Mouse (Mus musculus) neural tube, embryonic 11.5 days (tissue): ENCODE results near the gene Sae1. TPM values are rescaled to one million over a fixed set of nuclear protein-coding genes. Genes with fewer than 3 reads are reported as not detected.

Experiments
- ATAC-seq: fragments of 200-750 bp; cut with Nextera tagmentation; 2 replicates; pipeline ENCODE4 v1.8.0; 2017; ENCODE audit warnings: moderate number of reproducible peaks, mild to moderate bottlenecking, moderate TSS enrichment, moderate library complexity; ENCODE audit not compliant: insufficient read depth, low FRiP score, low TSS enrichment
- DNase-seq: peaks from one replicate; pipeline ENCODE4 v3.0.0-alpha.2; 2015; ENCODE audit warnings: low spot score
- H3K27ac ChIP-seq: fragments of 300-500 bp; sonication (generic); 2 replicates; pipeline ENCODE4 v1.5.1; 2014; ENCODE audit warnings: low read depth, mild to moderate bottlenecking, low read length
- H3K27me3 ChIP-seq: fragments of 300-500 bp; sonication (generic); 2 replicates; pipeline ENCODE4 v1.6.1; 2014; ENCODE audit warnings: mild to moderate bottlenecking, low read length, mixed read lengths; ENCODE audit not compliant: control insufficient read depth, insufficient read depth
- H3K36me3 ChIP-seq: fragments of 300-500 bp; sonication (generic); 2 replicates; pipeline ENCODE4 v1.6.1; 2014; ENCODE audit warnings: mild to moderate bottlenecking, low read length, moderate library complexity, mixed read lengths; ENCODE audit not compliant: control insufficient read depth, insufficient read depth
- H3K4me1 ChIP-seq: fragments of 300-500 bp; sonication (generic); 2 replicates; pipeline ENCODE4 v1.6.1; 2014; ENCODE audit warnings: low read length, mixed read lengths; ENCODE audit not compliant: control insufficient read depth, insufficient read depth
- H3K4me2 ChIP-seq: fragments of 300-500 bp; sonication (generic); 2 replicates; pipeline ENCODE4 v1.6.1; 2014; ENCODE audit warnings: low read depth, mild to moderate bottlenecking, moderate library complexity
- H3K4me3 ChIP-seq: fragments of 300-500 bp; sonication (generic); 2 replicates; pipeline ENCODE4 v1.5.1; 2014; ENCODE audit warnings: low read depth, low read length
- H3K9ac ChIP-seq: fragments of 300-500 bp; sonication (generic); 2 replicates; pipeline ENCODE4 v1.6.1; 2014; ENCODE audit warnings: mild to moderate bottlenecking, low read length
- H3K9me3 ChIP-seq: fragments of 300-500 bp; sonication (generic); 2 replicates; pipeline ENCODE4 v1.6.1; 2016; ENCODE audit warnings: low read length; ENCODE audit not compliant: control insufficient read depth
- WGBS: fragments of 180-500 bp; shearing (Covaris S2); extraction: QIAGEN DNeasy Blood & Tissue Kit; methylation state at CpG from one replicate; pipeline ENCODE4 v1.1.7; 2014; 5-methylcytosine and 5-hydroxymethylcytosine counted together
- polyA plus RNA-seq: library from polyadenylated mRNA; unstranded; fragments of >200 nt; fragmentation: Nextera tagmentation; extraction: Ambion mirVana; gene quantifications from 2 replicates; pipeline ENCODE4 v1.2.1, GENCODE M21; 2014

The Sae1 gene
- polyA plus RNA-seq, 1 experiment from 2014 or later = 394 TPM

DNA sequence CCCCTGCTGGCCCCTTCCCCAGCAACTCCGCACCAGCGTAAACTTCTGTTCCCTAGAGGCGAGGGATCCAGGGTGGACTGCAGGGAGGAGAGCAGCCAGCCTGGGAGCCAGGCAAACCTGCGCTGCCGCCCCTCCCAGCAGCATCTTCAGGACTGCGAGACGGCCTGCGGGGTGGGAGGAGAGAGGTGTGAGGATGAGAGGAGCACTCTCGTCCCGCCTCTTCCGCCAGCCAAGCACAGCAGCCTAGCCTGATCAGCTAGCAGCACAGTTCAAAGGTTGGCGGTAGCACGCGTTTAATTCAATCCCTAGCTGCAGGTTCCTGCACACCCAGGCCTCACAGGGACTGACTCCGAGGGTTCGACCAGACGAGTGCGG, 113.9 kb downstream of the Sae1 start:
- H3K9me3 ChIP-seq = no peaks in the 10 kb centered on the region
- ATAC-seq = peak; percentile 70

GRCm38 (mm10) chr7:16273081-16273765, 114.4 kb downstream of the Sae1 start, which contains the start of gene Inafm1:
Gene Inafm1 (minus strand): TSS chr7:16273617.
- ATAC-seq (peak; percentile 80), DNase-seq (peak; percentile 91)
- H3K27ac ChIP-seq = peak within 1 kb of the TSS; percentile 85
- 0 out of 2 replicates have a peak, but pooled peaks cover 2% of the 10 kb centered on the region for H3K27me3 ChIP-seq
- WGBS = under 1% methylated on average over 49 of the region's 49 CpGs
- H3K9ac ChIP-seq = peak within 1 kb of the TSS; percentile 80
- peak within 1 kb of the TSS; percentile 97 for H3K4me2 ChIP-seq
- H3K4me1 ChIP-seq = peaks cover 14% of the 10 kb centered on the region
- no peaks in the 10 kb centered on the region for H3K9me3 ChIP-seq
- H3K4me3 ChIP-seq = peak within 1 kb of the TSS; percentile 75
- H3K36me3 ChIP-seq = peaks cover 2% of the 10 kb centered on the region; the same call in 1 of the 2 replicates

More for the DNA sequence above, 113.9 kb downstream of the Sae1 start:
- Histone ChIP-seq H3K4me1 (peaks cover 14% of the 10 kb centered on the region), H3K27me3 (0 out of 2 replicates have a peak, but pooled peaks cover 2% of the 10 kb centered on the region), H3K4me2 (peak overlapping the region; percentile 97), H3K27ac (peak overlapping the region; percentile 85), H3K36me3 (peaks cover 5% of the 10 kb centered on the region; the same call in 1 of the 2 replicates), H3K4me3 (peak overlapping the region; percentile 75), H3K9ac (peak overlapping the region; percentile 48)
- no peak for DNase-seq
- WGBS = under 1% methylated on average over 18 of the region's 18 CpGs

DNA sequence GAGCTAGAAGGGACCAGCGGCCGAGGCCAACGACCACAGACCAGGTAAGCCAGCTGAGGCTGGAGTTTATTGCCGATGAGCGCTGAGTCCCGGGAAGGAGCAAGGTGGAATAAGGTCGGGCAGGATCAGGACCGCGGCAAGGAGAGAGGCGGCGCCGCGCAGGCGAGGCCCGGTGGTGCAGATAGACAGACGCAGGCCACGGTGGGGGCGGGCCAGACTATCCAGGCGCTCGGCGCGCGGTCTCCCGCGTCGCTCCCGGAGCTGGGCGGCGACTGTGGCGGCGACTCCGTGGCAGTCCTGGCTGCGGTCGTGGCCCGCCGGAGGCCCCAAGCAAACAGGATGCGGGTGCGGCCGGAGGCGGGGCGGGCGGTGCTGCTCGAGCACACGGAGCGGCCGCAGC, 114.9 kb downstream of the Sae1 start:
- Histone ChIP-seq H3K27ac (peak overlapping the region; percentile 85), H3K4me1 (peaks cover 14% of the 10 kb centered on the region), H3K27me3 (0 out of 2 replicates have a peak, but pooled peaks cover 2% of the 10 kb centered on the region), H3K9me3 (no peaks in the 10 kb centered on the region), H3K36me3 (no peaks in the 10 kb centered on the region; the same call in 1 of the 2 replicates), H3K4me2 (peak overlapping the region; percentile 97), H3K9ac (peak overlapping the region; percentile 80), H3K4me3 (peak overlapping the region; percentile 75)
- peak; percentile 72 for DNase-seq
- peak; percentile 77 for ATAC-seq
- 0% methylated on average over 45 of the region's 46 CpGs for WGBS

- ATAC-seq = no peak
- WGBS = 77% methylated on average over 1 of the region's 1 CpGs
- Histone ChIP-seq H3K27me3 (0 out of 2 replicates have a peak, but pooled peaks cover 2% of the 10 kb centered on the region), H3K4me3 (no peak overlapping the region), H3K27ac (no peak overlapping the region), H3K9ac (no peak overlapping the region), H3K36me3 (no peaks in the 10 kb centered on the region; the same call in 1 of the 2 replicates), H3K4me2 (no peak overlapping the region), H3K4me1 (peaks cover 14% of the 10 kb centered on the region), H3K9me3 (no peaks in the 10 kb centered on the region)
- no peak for DNase-seq
Measured at GRCm38 (mm10) chr7:16271139-16271538, 116.5 kb downstream of the Sae1 start.

Other genes with a start within 250 kb of the Sae1 start
- 171 and 196 TPM in 2 replicates for gene Meis3, start 212.7 kb downstream of the Sae1 start, polyA plus RNA-seq
- gene Dhx34, start 165.8 kb downstream of the Sae1 start, polyA plus RNA-seq = 11.9 and 12.1 TPM in 2 replicates
- gene C5ar2, start 143.7 kb downstream of the Sae1 start, polyA plus RNA-seq = 0.07 TPM in 1 of 2 replicates, not detected in the other
- gene C5ar1, start 128.3 kb downstream of the Sae1 start, polyA plus RNA-seq = 2.1 and 2.3 TPM in 2 replicates
- 12.7 and 13.8 TPM in 2 replicates for gene Inafm1, start 114.2 kb downstream of the Sae1 start, polyA plus RNA-seq
- gene Ccdc9, start 101.0 kb downstream of the Sae1 start, polyA plus RNA-seq = 19.6 and 20.8 TPM in 2 replicates
- 8.4 and 11.9 TPM in 2 replicates for gene Bbc3, start 79.4 kb downstream of the Sae1 start, polyA plus RNA-seq
- gene Zc3h4, start 13.1 kb upstream of the Sae1 start, polyA plus RNA-seq = 16.5 and 17.3 TPM in 2 replicates
- gene Tmem160, start 65.0 kb upstream of the Sae1 start, polyA plus RNA-seq = 57.2 and 59.6 TPM in 2 replicates
- gene Npas1, start 89.9 kb upstream of the Sae1 start, polyA plus RNA-seq = 0.45 and 0.68 TPM in 2 replicates
- gene Arhgap35, start 227.2 kb upstream of the Sae1 start, polyA plus RNA-seq = 40.8 and 41.7 TPM in 2 replicates